Mouse (Mus musculus) brain, adult 2 months (tissue): ENCODE data around the gene Tdgf1.
A peak's percentile ranks its signal among the peaks of the same experiment; 100 is the strongest.

Source experiments
- DNase-seq: peaks from one replicate; pipeline ENCODE4 v3.0.0; 2011; ENCODE audit warnings: low read depth, low spot score

Gene Tdgf1

DNA sequence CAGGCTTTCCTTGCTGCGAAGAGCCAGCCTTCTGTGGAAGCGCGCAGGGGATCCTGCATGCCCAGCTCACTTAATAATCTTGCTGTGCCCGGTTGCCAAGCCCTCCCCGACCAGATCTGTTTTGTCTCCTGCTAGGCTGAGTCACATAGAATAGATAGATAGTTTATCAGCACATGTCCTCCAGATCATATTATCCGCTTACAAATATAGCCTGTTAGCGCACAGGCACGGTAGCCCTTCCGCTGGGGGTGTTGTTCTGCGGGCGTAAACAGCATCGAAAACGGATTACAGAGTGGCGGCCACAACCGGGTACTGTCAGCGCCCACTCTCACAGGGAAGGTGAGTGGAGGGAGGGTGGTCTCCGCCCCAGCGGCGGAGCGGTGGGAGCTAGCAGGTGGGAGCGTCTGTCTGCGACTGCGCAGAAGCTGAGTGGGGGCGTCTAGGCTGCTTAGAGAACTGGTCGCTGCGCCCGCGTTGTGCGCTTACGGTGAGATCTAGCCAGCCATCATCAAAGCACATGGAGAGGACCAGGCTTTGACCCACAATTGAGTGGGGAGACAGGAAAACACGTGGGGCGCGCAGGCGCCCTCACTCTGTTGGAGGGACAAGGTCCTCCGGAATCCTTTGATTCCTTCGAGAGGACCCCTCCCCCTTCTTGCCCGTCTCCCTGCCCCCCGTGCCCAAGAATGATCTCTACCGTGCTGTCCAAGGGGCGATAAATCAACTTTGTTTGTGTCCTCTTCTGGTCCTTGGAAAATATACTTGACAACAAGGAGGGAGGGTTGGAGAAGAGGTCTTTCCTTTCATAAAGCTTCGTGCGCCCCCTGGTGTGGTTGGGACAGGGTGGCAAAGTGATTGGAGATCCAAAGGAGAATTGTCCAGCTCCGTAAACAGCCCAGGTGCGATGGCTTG lies 7.8 kb upstream of the Tdgf1 start:
- DNase-seq = peak; percentile 81

- DNase-seq = no peak
These were observed 7.1 kb upstream of the Tdgf1 start for GRCm38 (mm10) chr9:110952931-110953549.

DNA sequence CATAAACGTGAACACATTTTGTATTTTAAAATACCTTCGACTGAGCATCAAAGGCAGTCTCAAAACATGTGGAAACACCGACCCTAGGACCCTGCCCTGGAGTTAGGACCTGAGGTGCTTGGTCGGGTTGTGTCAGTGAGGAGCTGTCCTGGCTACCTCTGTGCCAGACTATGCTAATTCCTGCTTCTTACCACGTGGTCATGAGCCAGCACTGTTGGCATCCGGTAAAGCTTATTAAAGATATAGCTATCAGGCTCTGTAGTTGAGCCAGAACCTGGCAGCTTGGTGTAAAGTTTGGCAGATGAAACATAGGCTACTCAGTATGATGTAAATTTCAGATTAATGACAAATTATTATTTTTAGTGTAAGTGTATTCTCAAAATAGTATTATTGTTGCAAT lies 6.4 kb upstream of the Tdgf1 start:
- no peak for DNase-seq

- DNase-seq = no peak
These were observed 5.9 kb upstream of the Tdgf1 start for GRCm38 (mm10) chr9:110951866-110952265.

- no peak for DNase-seq
These were observed 5.4 kb upstream of the Tdgf1 start, which contains the start of gene Lrrc2 for GRCm38 (mm10) chr9:110951397-110951796. Gene Lrrc2 (plus strand): TSS chr9:110951545.

- no peak for DNase-seq
These were observed 4.2 kb upstream of the Tdgf1 start for GRCm38 (mm10) chr9:110950109-110950508.

DNA sequence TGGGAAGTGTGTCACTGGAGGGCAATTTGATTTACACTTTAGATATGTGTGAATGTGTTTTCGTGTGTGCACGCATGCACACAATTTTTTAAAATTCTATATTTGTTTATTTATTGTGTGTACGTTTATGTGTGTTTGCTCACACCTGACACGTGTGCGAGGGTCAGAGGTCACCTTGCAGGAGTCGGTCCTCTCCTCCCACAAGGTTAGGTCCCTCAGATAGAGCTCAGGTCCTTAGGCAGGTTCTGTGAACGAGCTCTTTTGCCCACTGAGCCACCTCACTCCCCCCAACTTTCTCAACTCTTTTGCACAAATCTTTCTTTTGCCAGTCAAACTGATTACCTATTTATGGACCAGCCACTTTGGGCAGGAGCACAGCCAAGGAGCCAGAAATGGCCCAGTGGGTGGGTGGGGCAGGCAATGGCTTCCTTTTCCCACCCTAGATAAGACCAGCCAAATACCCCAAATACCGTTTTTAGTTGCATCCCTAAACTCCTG lies 2.9 kb upstream of the Tdgf1 start:
- DNase-seq = no peak

DNA sequence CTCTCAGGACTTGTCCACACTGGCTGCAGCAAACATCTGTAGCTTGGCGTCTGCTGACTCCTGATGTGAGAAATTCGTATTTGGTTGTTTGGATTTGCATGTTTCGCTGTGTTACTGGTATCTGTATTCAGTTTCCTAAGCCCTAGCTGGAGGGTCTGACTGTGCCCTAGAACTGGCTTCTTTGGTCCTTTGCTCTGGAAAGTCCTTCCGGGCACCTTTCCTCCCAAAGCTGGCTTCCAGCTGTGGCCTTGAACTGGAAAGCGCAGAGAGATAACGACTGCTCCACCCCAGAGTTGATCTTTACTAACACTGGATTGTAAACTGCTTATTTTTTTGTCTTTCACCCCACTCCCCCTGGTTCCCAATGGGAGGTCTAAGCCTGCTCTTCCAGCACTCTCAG lies 1.9 kb upstream of the Tdgf1 start:
- DNase-seq = no peak

DNA sequence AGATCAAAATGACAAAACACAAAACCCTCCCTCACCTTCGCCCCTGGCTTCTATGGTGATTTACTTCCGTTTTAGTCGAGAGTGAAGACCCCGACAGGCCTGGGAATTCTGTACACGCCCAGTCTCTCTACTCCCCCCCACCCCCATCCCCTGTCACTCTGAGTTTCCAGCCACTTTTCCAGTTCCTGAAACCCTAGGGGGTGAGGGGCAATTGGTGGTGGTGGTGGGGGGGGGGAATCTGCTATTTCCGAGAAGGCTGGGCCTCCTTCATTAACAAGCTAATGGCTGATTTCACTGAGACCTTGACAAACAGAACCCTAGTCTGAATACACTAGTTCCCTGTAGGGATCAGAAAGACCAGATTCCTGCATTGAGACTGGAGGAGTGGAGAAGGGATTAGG lies 1.3 kb upstream of the Tdgf1 start:
- no peak for DNase-seq

GRCm38 (mm10) chr9:110946548-110947044 lies 638 bp upstream of the Tdgf1 start:
- DNase-seq = no peak

- DNase-seq = no peak
These were observed 615 bp downstream of the Tdgf1 start for GRCm38 (mm10) chr9:110945343-110945742.

GRCm38 (mm10) chr9:110944265-110944664 lies 1.7 kb downstream of the Tdgf1 start:
- DNase-seq = peak; percentile 32

DNA sequence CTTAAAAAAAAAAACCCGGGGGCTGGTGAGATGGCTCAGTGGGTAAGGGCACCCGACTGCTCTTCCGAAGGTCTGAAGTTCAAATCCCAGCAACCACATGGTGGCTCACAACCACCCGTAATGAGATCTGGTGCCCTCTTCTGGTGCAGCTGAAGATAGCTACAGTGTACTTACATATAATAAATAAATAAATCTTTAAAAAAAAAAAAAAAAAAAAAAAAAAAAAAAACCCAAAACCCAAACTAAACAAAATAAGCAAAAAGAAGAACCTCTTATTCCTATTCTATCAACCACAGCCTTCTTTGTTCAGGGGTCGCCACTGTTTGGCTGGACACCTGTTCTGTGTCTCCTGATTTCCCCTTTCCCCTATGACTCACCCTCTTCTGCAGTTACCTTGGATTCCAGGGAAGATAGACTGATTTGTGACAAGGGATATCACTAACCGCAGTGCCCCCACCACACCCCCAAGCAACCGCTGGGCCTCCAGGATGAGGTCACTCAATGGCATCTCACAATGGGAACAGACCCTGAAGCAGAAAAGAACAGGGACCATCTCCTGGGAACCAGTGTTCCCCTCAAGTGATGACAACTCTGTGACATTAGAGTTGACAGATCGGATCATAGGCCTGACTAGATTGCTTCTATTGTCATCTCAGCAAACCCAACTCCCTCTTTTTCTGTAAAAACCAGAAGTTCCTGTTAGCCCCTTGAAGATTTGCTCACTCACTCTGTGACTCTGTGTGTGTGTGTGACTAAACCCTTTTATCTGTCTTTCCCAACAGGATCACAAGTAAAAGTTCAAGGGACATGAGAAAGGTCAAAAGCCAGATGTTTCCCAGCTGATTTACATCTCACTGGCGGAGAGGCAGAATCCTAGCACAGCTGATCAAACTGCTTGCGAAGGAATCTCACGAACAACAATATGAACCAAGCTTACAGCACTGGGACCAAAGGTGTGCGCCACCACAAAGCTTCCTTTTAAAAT lies 8.2 kb downstream of the Tdgf1 start:
- no peak for DNase-seq

GRCm38 (mm10) chr9:110935941-110936340 lies 10.0 kb downstream of the Tdgf1 start:
- DNase-seq = no peak

- DNase-seq = peak; percentile 53
These were observed 12.0 kb downstream of the Tdgf1 start for GRCm38 (mm10) chr9:110933850-110934437.

GRCm38 (mm10) chr9:110931573-110931972 lies 14.4 kb downstream of the Tdgf1 start:
- peak; percentile 14 for DNase-seq

DNA sequence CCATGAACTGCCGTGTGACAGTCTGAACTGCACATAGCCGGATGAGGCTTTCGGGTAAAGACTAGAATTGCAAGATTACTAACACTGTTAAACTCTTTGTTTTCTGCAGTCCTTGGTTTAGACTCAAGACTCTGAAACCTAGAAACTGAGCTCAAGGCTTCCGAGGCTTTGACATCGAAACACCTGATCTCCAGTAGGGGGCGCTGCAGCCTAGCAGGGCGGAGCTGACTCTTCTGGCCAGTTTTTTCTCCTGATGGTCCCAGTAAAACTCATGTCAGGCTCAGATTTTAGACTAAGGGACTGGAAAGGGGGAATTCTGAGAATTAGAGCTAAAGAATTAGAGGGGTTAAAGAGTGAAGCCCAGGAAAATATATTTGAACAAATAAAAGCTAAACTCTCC lies 23.2 kb downstream of the Tdgf1 start:
- peak; percentile 74 for DNase-seq

GRCm38 (mm10) chr9:110920665-110921419 lies 25.1 kb downstream of the Tdgf1 start:
- DNase-seq = no peak

DNA sequence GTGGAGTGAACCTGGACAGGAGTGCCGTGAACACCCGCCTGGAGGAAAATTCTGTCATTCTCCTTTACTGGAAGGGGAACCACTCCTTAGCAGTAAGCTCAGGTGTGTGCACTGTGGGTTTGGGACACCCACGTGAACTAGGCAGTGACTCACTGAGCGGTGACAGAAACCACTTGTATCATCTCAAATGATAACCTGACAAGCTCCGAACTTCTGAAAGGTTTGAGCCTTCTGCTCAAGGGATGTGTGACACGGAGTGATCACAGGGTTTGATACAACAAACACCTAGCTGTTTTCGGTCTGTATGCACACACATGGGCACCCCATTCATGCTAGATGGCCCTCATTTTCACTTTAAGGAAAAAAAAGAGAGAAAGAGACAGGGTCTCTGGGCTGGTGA lies 29.2 kb downstream of the Tdgf1 start, which contains the start of gene Fam240a:
Fam240a (minus strand) TSS at position 76 of the 400 bp plus-strand sequence.
- DNase-seq = peak; percentile 38

- DNase-seq = no peak
These were observed 30.5 kb downstream of the Tdgf1 start for GRCm38 (mm10) chr9:110915466-110915865.
